Comparison of ENCODE assay signal across 18 mouse cellular contexts in the genomic region with DNA sequence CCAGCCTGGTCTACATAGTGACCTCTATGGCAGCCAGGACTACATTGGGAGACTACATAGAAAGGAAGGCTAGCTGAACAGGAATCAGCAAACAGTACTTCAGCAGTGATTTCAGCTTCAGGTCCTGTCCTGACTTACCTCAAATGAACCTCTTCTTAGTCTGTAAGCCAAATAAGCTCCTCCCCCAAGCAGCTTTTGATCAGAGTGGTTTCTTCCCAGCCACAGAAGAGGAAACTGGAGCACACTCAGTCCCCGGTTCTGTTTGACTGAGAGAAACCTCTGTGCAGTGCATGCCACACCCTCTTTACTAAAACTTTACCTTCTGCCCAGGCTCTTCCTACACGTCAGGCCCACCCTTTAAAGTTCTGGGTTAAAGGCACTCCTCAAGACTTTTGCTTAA.
DNase-seq lines count a peak whose midpoint lies in the region; ATAC-seq and TF ChIP-seq lines count a peak whose summit lies in the region.
"Had no signal": no experiment of that assay in that cellular context is flagged by ENCODE, and none has a peak within 500 bp of the region (broad histone marks: within the 10 kb centered on the region; RNA-seq: fewer than 3 reads in every experiment).

No protein-coding gene starts in this region.

- H3K4me1 ChIP-seq in thymus, adult 2 months (replicated peaks; ENCODE audit: control insufficient read depth, insufficient read depth, low read length), result peaks cover 10% of the 10 kb centered on the region
- H3K4me1 ChIP-seq in midbrain, embryonic 14.5 days (ENCODE audit: control insufficient read depth, insufficient read depth, low read length), result no peaks in the 10 kb centered on the region
- H3K4me1 ChIP-seq: liver, embryonic 15.5 days had no signal

- H3K36me3 ChIP-seq in thymus, adult 2 months (ENCODE audit: control insufficient read depth, insufficient read depth, low read length), result no peaks in the 10 kb centered on the region
- H3K36me3 ChIP-seq in midbrain, embryonic 14.5 days (ENCODE audit: control insufficient read depth, insufficient read depth, low read length), result 0 out of 2 replicates have a peak, but pooled peaks cover 3% of the 10 kb centered on the region
- H3K36me3 ChIP-seq: liver, embryonic 15.5 days; stomach, embryonic 15.5 days had no signal

- peak; percentile 88 to 96 for ATAC-seq in hematopoietic stem cell, adult 5-6 weeks (replicated peaks in 1 of 2; ENCODE audit: insufficient read depth in 1 of 2, low FRiP score in 2 of 2, low TSS enrichment in 1 of 2, low read depth in 1 of 2, poor library complexity in 2 of 2, severe bottlenecking in 2 of 2)
- ATAC-seq in cerebellum, adult (ENCODE audit: insufficient number of reproducible peaks, low FRiP score, low TSS enrichment), result no peak
- no peak for ATAC-seq in midbrain, embryonic 14.5 days (ENCODE audit: low FRiP score, low TSS enrichment)
- ATAC-seq: forebrain, embryonic 16.5 days; intestine, postnatal 0 days had no signal

- TF ChIP-seq POLR2A in thymus, adult 2 months (IDR thresholded peaks at IDR 0.05; ENCODE audit: control insufficient read depth, extremely low read depth, insufficient read depth, low read length, poor library complexity), result no peak

- H3K9ac ChIP-seq in midbrain, embryonic 14.5 days (replicated peaks; ENCODE audit: low read length), result no peak overlapping the region
- H3K9ac ChIP-seq: heart, embryonic 12.5 days; limb, embryonic 12.5 days; liver, embryonic 15.5 days; stomach, embryonic 15.5 days had no signal

- H3K4me3 ChIP-seq in thymus, adult 2 months (ENCODE audit: control insufficient read depth, insufficient read depth, low read length), result no peak overlapping the region
- H3K4me3 ChIP-seq in midbrain, embryonic 14.5 days (replicated peaks; ENCODE audit: low read depth, low read length), result no peak overlapping the region
- H3K4me3 ChIP-seq: heart, embryonic 12.5 days; limb, embryonic 12.5 days; liver, embryonic 15.5 days; myocyte; stomach, embryonic 15.5 days had no signal

- no peaks in the 10 kb centered on the region for H3K9me3 ChIP-seq in midbrain, embryonic 14.5 days (ENCODE audit: control insufficient read depth, low read length)
- H3K9me3 ChIP-seq: heart, embryonic 12.5 days; limb, embryonic 12.5 days; liver, embryonic 15.5 days; stomach, embryonic 15.5 days had no signal

- H3K4me2 ChIP-seq in midbrain, embryonic 14.5 days (ENCODE audit: low read length), result no peak overlapping the region
- H3K4me2 ChIP-seq: heart, embryonic 12.5 days; limb, embryonic 12.5 days; liver, embryonic 15.5 days; stomach, embryonic 15.5 days had no signal

- H3K27me3 ChIP-seq in thymus, adult 2 months (ENCODE audit: control insufficient read depth, insufficient read depth, low read length), result no peaks in the 10 kb centered on the region
- no peaks in the 10 kb centered on the region for H3K27me3 ChIP-seq in midbrain, embryonic 14.5 days (ENCODE audit: control insufficient read depth, insufficient read depth, low read length)
- H3K27me3 ChIP-seq: heart, embryonic 12.5 days; limb, embryonic 12.5 days; liver, embryonic 15.5 days; stomach, embryonic 15.5 days had no signal

- intact Hi-C loops in gastrocnemius, postnatal 14 days (cut with DNase I; ENCODE audit: low total_unique reads), result no loop called here

- DNase-seq in thymus, adult 2 months, result peak; percentile 39
- no peak for DNase-seq in thymus, adult 18-20 months
- peak; percentile 77 for DNase-seq in lung, postnatal 36 days
- DNase-seq in gastrocnemius, postnatal 14 days, result no peak
- DNase-seq in kidney, postnatal 36 days, result no peak
- no peak for DNase-seq in midbrain, embryonic 14.5 days
- DNase-seq: cerebellum, adult 18-20 months; kidney, postnatal 4 days; layer of hippocampus, postnatal 36 days had no signal

- WGBS in thymus, adult 2 months, result 9% methylated on average over 2 of the region's 2 CpGs
- 85% methylated on average over 2 of the region's 2 CpGs for WGBS in midbrain, embryonic 14.5 days

- no peak for TF ChIP-seq CTCF in thymus, adult 2 months (IDR thresholded peaks at IDR 0.05; ENCODE audit: borderline replicate concordance, control insufficient read depth, extremely low read depth, insufficient read depth, low read length, poor library complexity)

- no peak overlapping the region for H3K27ac ChIP-seq in thymus, adult 2 months (ENCODE audit: control insufficient read depth, insufficient read depth, low read length)
- H3K27ac ChIP-seq in midbrain, embryonic 14.5 days (replicated peaks; ENCODE audit: low read depth, low read length), result no peak overlapping the region
- H3K27ac ChIP-seq: limb, embryonic 12.5 days; liver, embryonic 15.5 days; stomach, embryonic 15.5 days had no signal

Comparison
In these comparisons a context has a peak if more than half of its experiments do, and no peak if none do; other contexts are left out.
1. DNase-seq: peak in thymus, adult 2 months (single experiment) and lung, postnatal 36 days (single experiment); none in thymus, adult 18-20 months (0 of 2), gastrocnemius, postnatal 14 days (single experiment), kidney, postnatal 36 days (0 of 2) and midbrain, embryonic 14.5 days (single experiment).
2. ATAC-seq: peak in hematopoietic stem cell, adult 5-6 weeks (2 of 2); none in cerebellum, adult (single experiment) and midbrain, embryonic 14.5 days (single experiment).